Mouse (Mus musculus): ENCODE data around the gene Tmem216.

DNA sequence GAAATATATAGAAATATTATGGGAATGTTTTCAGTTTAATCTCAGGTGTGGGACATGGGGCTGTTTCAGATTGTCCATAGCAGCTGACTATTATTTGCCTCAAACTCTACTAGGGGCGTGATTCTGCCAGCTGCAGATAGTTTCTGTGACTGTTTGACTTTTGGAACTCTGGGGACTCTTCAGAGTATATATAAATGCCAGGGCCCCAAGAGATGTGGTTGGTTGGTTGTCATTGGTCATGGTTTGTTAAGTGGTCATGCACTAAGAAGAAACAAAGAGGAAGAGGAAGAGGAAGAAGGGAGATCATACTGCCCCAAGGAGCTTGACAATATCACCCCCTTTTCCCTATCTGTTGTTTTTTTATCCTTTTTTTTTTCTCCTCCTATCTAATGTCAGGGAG is 34.1 kb downstream of the Tmem216 start:
- TF ChIP-seq EP300 (IDR thresholded peaks at IDR 0.05; ENCODE audit: low read depth) (no peak), CTCF (IDR thresholded peaks at IDR 0.05; ENCODE audit: low read depth) (no peak)

Measured in liver, postnatal 0 days (tissue).